Mouse (Mus musculus): ENCODE measurements around the gene Tmem9. TPM values are rescaled to one million over a fixed set of nuclear protein-coding genes. Genes with fewer than 3 reads are reported as not detected.

Tmem9 gene
- total RNA-seq (2022), result 10 to 100 TPM; 12.6 to 21.0 (median 17.3) TPM

DNA sequence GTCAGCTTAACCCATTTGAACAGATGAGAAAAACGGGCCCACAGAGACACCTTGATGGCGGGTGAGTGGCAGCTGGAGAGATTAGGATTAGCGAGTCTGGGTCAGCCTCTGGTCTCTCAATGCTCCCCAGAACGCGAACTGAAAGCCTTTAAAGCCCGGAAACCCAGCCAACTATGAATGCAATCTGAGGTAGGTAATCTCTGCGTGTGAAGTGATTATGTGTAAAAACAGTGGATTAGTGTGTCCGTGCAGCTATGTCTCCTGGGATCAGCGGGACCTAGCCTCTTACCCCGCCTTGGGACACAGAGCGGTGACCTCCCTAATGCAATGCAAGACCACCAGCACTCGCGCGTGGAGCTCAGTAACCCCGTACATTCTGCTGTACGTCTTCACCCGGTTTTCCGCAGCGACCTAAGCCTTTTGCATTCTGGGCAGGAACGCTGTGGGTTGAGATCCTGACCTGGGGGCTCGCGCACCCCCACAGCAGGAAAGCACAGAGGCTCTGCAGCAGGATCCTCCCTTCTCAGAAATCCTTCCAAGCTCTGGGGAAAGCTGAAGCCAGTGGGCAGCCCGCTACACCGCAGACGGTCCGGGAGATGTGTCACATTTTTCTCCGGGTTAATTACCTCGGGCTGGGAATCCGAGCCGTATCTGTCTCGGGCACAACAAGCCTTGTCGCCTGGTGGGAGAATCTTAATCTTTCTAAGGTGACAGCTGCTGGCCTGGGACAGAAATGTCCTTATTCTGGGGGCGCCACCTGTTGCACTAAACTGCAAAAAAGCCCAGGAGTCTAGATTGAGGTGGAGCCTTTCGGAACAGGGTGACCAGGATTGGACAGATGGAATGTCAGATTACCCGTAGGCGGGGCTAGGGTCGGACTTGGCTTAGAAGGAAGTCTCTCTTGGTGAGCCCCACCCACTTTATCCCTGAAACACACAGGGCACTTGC lies at the start of gene Tmem9:
Gene Tmem9 (plus strand): TSS at position 940 of the 948 bp plus-strand sequence.
- peak; percentile 78 for DNase-seq (ENCODE audit: low spot score)

DNA sequence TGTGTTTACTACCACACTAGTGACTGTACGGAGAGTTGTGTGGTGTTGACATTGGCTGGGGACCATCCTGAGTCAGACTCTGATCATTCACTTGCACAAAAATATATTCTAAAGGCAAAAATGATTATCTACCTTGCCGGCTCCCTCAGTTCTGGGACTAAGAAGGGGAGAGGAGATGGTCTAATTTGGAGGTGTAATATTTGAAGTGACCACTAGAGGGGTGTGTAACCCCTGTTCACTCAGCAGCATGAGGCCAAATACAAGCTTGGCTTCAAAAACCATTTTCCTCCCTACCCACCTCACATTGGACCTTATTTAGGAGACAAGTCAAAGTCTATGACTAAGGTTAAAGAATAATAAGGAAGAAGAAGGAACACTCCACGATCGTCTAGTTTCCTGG lies 49.5 kb upstream of the Tmem9 start:
- peak; percentile 33 for DNase-seq (ENCODE audit: low spot score)

DNA sequence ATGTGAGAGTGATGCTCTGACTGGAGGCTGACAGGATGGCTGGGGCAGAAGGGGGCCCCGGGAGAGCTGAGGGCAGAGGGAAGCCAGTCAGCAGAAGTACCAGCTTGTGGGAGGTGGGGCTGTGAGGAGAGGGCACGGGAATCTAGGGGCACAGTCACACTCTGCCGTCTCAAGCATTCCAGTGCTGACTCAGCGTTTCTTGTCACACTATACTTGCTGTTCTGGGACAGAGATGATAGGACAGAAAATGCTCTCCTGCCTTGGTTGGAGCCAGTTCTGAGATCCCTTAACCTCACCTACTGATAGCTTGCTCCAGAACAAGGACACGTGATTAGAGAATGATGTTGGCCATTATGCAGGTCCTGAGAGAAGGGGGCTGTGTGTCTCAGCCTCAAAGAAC lies 44.8 kb upstream of the Tmem9 start:
- no peak for DNase-seq (ENCODE audit: low spot score)

DNA sequence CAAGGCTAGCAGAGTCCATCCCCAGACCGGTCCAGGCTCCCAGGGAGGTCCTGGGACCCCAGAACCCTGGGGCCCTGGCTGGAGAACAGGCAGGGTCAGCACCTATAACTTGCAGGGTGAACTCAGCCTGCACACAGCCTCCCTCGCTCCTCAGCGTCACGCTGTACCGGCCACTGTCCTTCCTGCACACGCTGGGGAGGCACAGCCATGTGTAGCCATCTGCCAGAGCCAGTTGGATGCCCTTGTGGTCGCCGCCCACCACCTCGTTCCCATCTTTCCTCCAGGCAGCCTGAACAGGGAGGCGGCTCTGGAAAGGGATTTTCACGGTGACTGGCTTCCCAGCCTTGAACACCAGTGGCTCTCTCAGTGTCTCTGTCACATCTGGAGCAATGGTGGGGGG lies 43.4 kb upstream of the Tmem9 start:
- DNase-seq (ENCODE audit: low spot score), result no peak

DNA sequence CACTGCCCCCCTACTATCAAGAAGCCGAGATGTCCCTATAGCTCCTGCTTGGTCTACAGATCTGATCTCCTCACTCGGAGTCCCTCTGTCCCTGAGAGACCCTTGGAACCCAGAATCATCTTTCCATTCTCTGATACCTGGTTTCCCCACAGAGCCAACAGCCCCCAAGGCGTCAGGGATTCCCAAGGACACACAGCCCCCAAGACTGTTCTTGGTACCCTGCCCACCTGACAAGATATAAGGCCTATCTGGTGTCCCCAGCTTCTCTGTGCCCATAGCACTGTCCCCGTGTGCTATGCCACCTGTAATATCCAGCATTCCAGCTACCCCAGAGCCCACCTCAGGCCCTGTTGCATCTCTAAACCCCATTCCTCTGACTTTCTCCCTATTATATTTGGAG lies 40.2 kb upstream of the Tmem9 start:
- DNase-seq (ENCODE audit: low spot score), result no peak

DNA sequence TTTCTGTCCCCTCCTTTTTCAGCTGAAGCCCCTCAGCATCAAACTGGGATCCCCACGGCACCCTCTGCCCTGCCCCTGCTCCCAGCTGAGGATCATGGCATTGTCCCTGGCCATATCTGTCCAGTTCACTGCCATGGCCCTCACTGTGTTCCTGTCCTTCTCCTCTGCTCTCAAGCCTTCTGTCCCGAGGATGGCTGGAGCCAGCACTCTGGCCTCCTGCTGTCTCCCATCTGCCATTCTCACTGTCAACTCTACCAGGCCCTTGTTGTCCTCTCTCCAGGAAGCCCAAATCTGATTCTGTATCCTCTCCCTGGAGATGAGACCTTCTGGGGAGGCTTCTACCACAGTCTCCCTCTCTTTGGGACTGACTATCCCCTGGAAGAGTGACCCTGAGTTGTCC lies 37.5 kb upstream of the Tmem9 start:
- no peak for DNase-seq (ENCODE audit: low spot score)

DNA sequence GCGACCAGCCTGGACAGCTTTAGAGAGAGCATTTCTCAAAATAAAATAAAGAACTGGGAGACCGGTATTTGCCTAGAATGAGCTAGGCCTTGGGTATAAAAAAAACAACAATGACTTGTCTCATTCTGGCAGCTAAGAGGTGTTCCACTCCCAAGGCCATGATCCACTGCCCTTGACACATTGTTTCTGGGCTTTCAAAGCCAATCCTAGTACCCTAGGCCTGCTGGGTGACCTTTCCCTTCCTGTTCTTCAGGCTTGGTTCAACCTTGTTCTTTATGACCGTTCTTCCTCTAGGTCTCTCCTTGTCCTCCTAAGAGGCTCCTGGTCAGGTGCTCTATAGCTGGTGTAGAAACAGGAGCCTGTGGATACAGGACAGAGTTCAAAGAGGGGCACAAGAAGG lies 35.4 kb upstream of the Tmem9 start:
- DNase-seq (ENCODE audit: low spot score), result no peak

DNA sequence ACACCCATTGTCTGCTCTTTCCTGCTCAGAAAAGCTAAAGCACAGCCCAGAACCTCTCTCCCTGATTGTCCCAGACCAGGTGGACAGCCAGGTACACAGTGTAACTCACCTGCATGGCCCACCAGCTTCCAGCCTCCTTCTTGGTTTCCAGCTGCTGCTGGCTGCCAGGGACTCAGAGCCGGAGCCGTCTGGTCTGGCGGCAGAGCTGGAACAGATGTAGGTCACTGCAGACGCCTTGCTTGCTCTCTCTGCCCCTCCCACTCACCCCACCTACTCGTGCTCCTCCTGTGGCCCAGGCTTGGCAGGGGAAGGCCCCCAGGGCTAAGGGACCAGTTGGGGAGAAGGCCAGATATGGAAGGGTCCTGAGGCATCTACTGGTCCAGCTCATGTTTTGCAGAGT lies 23.8 kb upstream of the Tmem9 start:
- DNase-seq (ENCODE audit: low spot score), result no peak

DNA sequence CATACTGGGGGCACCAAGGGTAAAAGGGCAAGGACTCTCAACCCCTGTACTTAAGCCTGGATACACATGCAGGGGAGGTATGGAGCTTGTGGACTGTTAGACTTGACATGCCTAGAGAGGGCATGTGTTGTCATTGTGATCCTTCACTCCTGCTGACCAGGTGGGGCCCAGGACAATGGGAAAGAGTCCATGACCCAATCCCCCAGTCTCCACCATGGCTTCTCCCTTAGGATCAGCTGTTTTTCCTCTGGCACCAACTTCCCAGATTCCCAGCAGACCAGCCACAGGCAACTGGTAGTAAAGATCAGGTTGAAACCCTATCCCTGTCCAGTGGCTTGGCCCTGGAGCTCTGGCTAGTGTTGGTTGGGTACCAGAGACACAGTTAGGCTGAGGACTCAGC lies 18.1 kb upstream of the Tmem9 start:
- no peak for DNase-seq (ENCODE audit: low spot score)

DNA sequence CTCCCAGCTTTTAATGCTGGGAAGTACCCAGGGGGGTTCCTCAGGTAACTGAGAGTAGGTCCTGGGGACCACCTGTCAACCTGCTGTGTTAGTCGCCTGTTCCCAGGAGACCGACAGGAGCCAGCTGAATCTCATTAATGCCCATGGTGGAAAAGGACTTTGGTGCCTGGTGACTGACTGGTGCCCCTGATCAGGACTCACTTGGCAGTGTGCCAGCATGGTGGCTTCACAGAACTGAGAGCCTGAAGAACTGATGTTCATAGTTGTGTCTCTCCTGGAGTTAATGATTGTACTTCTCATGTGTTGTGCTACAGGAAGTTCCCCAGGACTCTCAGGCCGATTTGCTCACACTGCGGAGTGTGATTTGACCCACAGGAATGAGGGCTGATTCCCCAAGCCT lies 14.5 kb upstream of the Tmem9 start:
- no peak for DNase-seq (ENCODE audit: low spot score)

DNA sequence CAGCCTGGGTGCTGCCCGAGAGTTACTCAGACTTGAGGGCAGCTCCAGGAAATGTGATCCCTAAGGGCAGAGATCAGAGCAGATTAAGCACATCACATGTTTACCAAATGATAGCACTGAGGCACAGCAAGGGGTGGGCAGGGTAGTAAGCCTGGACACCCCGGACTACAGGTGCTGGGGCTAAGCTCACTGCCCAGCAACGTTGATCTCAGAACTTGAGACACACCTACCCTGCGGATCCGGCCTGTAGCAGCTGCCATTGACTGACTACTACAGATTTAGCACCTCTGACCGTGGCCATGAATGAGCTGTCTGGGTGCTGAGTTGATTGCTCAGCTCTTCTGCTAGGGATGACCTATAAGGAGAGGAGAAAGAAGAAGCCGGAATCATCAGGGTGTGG lies 10.4 kb upstream of the Tmem9 start:
- no peak for DNase-seq (ENCODE audit: low spot score)

DNA sequence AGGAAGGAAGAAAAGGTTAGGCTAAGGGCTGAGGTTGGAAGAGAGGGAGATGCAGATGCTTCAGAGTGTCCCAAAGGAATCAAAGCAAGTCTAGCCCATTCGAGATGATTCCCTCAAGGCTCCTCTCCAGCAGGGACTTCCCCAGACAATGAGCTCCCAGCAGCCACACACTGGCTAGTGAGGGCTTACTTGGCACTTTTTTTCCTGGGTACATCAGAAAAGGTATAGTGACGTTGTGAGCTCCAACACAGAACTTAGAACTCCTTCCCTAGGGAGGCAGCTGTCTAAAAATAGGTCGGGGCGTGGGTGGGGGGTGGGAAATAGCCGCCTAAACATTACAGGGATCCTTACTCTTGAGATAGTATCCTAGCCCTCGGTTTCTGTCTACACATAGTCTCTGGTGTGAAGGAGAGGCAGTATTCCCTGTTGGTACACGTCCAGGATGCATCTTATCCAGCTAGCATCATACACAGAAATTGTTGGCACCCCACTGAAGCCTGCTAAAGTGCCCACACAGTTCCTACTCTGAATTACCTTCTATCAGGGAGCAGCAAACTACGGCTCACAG lies 8.1 kb upstream of the Tmem9 start:
- no peak for DNase-seq (ENCODE audit: low spot score)

DNA sequence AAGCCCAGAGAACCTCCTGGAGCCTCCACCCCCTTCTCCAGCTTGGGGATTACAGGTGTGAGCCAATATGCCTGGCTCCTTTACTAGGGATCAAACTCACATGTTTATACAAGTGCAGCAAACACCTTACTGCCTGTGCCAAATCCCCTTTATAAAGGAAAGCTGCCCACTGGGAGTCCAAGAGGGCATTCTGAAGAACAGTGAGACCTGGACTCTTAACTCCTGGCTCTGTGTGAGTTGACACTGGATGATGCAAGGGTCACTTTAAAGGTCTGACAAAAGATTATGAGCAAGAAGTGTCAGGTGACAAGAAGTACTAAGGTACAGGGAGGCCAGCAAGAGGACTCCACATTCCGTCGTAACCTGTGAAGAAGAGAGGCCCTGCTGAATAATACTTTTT lies 6.5 kb upstream of the Tmem9 start:
- DNase-seq (ENCODE audit: low spot score), result no peak

DNA sequence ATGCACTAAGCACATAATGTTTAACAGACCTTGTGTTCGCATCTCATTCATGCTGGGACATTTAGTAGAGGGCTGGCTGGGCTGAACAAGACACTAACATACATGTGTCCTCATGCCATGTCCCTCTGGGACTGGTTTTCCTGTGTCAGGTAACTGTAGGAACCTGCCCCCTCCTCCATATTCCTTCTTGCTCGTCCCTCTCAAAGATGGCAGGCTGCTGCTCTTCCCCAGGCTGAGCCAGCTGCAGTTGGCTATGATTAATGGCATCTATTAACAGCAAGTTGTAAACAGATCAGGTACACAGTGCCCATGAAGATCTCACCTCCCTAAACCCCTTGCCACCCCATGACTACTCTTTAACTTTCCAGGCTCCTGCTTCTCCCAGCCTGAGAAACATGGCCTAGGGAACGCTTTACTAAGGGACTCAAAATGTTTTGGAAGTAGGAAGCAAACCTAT lies 1.6 kb upstream of the Tmem9 start, which contains the start of gene Igfn1:
Gene Igfn1 (minus strand): TSS at position 51 of the 457 bp plus-strand sequence.
- no peak for DNase-seq (ENCODE audit: low spot score)

DNA sequence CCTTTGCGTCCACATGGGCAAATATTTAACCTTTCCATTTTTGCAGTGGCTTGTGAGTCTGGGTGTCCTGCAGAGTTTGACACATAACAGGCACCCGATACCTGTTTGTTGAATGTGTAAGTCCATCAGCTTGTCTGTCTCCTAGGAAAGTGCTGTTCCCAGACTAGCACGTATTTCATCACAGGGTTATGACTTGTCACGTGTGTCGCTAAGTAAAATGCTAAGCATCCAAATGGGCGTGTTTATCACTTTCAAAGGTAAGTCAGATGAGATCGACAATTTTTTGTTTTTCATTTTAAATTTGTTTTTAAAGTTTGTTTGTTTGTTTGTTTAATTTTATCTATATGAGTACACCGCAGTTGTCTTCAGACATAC lies 196 bp downstream of the Tmem9 start:
- DNase-seq (ENCODE audit: low spot score), result no peak

DNA sequence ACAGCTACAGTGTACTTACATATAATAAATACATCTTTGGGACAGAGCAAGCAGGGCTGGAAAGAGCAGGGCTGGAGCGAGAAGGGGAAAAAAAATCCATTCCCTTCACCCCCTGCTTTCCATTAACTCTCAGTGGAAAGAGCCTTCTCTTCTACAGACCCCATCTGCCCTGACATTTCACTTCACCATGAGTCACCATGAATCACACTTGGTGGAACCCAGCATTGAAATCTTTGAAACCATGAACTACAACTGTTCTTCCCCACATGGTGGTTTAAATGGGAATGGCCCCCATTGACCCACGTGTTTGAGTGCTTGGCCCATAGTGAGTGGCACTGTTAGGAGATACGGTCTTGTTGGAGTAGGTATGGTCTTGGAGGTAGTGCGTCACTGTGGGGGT lies 2.3 kb downstream of the Tmem9 start:
- DNase-seq (ENCODE audit: low spot score), result no peak

DNA sequence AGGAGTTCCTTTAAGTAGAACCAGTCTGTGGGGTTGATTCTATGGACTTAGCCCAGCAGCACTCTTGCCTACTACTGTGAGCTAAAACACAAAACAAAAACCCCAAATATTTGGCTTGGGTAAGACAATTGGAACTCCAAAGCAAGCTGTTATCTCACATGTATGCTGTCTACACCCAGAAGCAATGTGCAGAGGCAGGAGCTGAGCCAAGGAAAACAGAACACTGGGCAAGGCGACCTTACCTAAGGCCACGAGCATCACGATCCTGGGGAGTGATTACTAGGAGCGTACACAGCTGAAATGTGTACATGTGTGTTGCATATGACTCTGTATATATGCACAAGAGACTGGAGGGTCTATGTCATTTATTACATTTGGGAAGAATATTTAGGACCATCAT lies 5.6 kb downstream of the Tmem9 start:
- DNase-seq (ENCODE audit: low spot score), result no peak

DNA sequence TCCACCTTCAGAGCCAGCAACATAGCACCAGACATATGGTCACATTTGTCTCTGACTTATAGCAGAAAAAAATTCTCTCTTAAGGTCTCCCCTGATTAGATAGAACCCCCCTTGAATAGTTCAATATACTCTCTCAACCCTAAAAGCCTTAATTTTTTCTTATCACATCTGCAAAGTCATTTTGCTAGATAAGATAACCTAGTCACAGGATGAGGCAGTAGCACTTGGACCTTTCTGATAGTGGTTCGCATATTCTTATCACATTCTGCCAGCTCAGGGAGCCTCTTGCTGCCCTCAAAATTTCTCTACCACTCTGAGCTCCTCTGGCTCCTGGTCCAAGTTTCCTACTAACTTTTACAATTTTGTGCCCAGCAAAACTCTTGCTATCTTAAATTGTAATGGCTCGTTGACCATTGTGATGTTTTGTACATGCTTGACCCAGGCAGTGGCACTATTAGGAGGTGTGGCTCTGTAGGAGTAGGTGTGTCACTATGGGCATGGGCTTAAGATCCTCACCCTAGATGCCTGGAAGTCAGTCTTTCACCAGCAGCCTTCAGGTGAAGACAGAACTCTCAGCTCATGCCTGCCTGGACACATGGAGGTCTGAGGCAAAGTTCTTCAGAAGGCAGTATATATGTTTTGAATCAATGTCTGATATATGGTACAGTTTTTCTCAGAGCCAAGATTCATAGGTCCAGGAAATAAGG lies 7.0 kb downstream of the Tmem9 start:
- DNase-seq (ENCODE audit: low spot score), result no peak

DNA sequence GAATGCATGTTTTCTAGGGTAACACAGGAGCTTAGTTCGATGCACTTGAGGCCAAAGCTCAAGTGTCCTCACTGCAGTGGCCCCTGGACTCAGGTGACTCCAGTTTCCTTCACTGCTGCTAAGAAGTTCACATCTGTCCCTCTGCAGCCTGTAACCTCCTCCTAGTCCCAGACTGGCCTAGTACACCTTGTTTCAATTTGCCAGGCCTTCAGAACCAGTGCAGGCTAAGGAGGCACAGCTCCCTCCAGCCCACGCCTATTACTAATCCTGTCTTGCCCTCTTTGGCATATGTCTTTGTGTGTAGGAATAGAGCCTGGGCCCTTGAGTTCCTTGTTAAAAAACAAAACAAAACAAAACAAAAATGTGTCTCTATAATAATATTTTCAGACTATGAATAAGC lies 9.4 kb downstream of the Tmem9 start:
- DNase-seq (ENCODE audit: low spot score), result no peak

DNA sequence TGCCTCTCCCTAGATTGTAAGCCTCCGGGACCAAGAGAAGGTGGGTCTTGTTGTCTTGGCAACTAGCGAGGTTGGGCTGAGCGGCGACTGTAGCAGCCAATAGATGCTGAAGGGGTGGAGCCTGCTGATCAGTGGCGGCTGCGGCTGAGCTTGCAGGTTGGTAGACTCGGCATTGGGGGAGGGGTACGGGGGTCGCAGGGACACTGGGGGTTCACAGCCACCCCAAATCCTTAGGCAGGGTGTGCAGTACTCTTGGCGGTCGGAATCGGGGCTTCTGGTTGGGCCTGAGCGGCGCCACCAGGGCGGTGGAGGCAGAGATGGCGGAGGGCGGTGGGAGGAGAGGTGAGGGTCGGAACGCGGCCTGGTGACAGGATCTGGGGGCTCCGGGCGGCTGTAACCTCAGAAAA lies 10.0 kb downstream of the Tmem9 start:
- DNase-seq (ENCODE audit: low spot score), result peak; percentile 93

DNA sequence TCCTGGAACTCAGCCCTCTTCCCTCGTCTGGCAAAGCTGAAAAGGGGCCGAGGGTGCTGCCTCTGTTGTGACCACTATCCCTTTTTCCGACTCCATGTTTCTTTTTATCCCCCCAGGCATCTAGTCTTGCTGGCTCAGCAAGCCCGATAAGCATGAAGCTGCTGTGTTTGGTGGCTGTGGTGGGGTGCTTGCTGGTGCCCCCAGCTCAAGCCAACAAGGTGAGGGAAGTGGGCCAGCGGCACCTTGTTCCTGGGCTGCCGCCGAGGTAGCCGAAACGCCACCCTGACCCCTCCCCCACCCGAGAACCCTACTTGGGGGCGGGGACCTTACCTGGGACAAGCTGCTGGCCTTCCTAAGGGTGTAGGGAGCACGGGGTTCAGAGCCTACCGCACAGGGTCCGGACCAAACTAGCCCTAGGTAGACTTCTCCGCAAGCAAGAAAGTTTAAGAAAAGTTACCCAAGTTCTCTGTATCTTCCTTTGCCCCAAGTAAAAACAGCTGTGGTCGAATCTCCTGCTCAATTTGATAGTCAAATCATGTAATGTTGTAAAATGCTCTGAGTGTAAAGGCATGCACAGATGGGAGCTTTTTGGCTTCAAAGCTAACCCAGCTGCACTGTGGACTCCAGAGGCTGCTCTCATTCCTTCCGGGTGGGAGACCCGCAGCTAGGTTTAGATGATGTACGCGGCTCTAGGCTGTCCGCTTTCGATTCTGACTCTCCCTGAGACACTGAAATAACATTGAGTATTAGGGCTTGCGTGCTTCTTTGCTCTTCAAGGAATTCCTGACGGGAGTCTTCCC lies 10.6 kb downstream of the Tmem9 start:
- no peak for DNase-seq (ENCODE audit: low spot score)

DNA sequence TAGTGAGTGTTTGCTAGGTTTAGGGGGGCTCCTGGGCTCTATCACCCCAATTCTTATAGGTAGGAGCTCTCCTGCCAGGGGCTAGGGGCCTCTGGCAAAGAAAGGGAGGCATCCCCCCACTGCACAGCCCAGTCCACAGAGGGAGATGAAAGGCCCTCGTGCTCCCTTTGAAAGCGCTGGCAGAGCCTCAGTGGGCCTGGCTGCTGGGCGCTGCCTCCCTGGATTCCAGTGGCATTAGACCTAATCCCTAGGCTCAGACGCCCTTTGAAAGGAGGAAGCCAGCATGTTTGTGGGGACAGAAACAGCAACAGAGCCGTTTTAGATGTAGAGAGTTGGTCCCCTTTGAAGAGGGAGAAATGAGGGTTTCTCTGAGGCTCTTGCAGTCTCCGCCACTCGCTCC lies 22.3 kb downstream of the Tmem9 start:
- DNase-seq (ENCODE audit: low spot score), result no peak

All from heart, adult 8-10 months (tissue).